Mouse (Mus musculus) spleen, adult 18-20 months (tissue): ENCODE results near the gene Eif5.

Experiments
- DNase-seq, 2 experiments: peaks; one replicate each; pipeline ENCODE4 v3.0.0; 2022; ENCODE audit warnings: mixed read lengths in 2 of 2

Eif5 gene

GRCm38 (mm10) chr12:111565363-111565762 is 27.5 kb downstream of the Eif5 start:
- no peak for DNase-seq

- DNase-seq, result no peak
These were observed 31.0 kb downstream of the Eif5 start for GRCm38 (mm10) chr12:111568836-111569235.

- no peak for DNase-seq
These were observed 34.6 kb downstream of the Eif5 start for GRCm38 (mm10) chr12:111572406-111572805.

- DNase-seq, result no peak
These were observed 35.5 kb downstream of the Eif5 start for GRCm38 (mm10) chr12:111573315-111573714.

- peak; percentile 91 to 92 for DNase-seq
These were observed 36.5 kb downstream of the Eif5 start, which contains the start of gene Mark3 for GRCm38 (mm10) chr12:111574074-111574886. Gene Mark3 (plus strand): TSS chr12:111574523.

GRCm38 (mm10) chr12:111574887-111575838 is 37.3 kb downstream of the Eif5 start:
- DNase-seq, result peak; percentile 16 to 35

- DNase-seq, result no peak
These were observed 45.2 kb downstream of the Eif5 start for GRCm38 (mm10) chr12:111583058-111583457.

GRCm38 (mm10) chr12:111584401-111584800 is 46.6 kb downstream of the Eif5 start:
- no peak for DNase-seq

GRCm38 (mm10) chr12:111587252-111587651 is 49.4 kb downstream of the Eif5 start:
- DNase-seq, result no peak

- no peak for DNase-seq
These were observed 54.7 kb downstream of the Eif5 start for GRCm38 (mm10) chr12:111592407-111593021.

- no peak for DNase-seq
These were observed 56.0 kb downstream of the Eif5 start for GRCm38 (mm10) chr12:111593775-111594174.
